Mouse (Mus musculus): ENCODE measurements around the gene Selplg.
A peak's percentile ranks its signal among the peaks of the same experiment; 100 is the strongest.

Selplg gene

DNA sequence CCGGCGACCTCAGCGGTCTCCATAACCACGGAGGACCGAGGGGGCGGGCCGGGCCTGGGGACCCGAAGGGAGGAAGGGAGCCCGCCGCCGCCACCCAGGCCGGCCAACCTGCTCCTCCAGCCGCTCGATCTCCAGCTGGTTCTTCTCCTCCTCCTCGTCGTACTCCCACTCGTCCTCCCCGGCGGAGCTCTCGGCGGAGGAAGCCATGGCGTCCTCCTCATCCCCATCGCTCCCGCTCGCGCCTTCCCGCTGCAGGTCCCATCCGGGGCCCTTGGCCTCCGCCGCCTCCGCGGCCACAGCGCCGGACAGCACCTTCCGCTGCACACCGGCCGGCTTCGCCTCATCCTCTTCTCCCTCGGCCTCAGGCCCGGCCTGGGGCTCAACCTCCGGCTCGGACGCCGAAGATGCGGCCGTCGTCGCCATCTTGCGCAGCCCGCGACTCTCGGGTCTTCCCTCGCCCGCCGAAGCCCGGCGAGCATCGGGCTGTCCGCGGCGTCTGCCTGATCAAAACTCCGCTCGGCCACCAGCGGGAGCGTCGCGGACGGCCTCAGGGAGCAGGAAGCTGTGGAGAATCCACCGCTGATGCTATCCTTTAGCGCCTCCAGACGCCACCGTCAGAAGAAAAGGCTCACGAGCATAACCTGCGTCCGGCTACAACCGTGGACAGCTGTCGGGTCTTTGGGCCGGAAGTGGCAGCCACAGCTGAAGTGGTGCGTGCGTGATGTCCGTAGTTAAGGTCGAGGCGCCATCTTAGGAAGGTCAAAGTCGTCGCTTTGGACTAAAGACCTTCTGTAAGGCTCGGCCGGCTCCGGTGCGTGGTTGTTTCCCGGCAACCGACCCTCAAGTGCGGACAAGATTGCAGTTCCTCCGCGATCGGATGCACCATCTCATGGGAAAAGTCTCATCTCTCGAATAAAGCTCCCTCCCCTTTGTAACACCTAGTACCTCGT, 61.0 kb downstream of the Selplg start:
- DNase-seq (ENCODE audit: low spot score in 2 of 2) = peak; percentile 88 to 91

DNA sequence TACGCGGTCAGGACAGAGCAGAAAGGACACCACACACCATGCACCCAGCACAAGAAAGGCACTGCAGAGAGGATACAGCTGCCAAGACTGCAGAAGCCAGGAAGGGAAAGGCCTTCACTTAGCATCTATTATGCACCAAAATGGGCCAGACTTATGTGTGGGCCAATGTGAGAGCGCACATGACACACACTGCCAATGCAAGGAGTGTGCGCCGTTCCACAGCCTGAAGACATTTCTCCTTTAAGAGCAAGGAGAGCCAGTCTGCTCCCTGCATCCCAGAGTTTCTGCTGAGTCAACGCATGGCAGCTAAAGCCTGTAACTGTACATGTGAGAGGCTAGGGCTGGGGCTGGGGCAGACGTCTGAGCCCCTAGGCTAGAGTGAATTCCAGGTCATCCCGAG, 63.6 kb downstream of the Selplg start:
- DNase-seq (ENCODE audit: low spot score in 2 of 2) = peak in 1 of 2 experiments; percentile 40
